Mouse (Mus musculus) right cerebral cortex, postnatal 14 days (tissue): ENCODE results near the gene Tbc1d16.
"Not testable (repeated sequence)": the region's sequence is repeated elsewhere in the genome, so short reads cannot be mapped to it uniquely, and the experiment has no call there.

Experiments
- DNase-seq: peaks from one replicate; pipeline ENCODE4 v3.0.0; 2022

Gene Tbc1d16

DNA sequence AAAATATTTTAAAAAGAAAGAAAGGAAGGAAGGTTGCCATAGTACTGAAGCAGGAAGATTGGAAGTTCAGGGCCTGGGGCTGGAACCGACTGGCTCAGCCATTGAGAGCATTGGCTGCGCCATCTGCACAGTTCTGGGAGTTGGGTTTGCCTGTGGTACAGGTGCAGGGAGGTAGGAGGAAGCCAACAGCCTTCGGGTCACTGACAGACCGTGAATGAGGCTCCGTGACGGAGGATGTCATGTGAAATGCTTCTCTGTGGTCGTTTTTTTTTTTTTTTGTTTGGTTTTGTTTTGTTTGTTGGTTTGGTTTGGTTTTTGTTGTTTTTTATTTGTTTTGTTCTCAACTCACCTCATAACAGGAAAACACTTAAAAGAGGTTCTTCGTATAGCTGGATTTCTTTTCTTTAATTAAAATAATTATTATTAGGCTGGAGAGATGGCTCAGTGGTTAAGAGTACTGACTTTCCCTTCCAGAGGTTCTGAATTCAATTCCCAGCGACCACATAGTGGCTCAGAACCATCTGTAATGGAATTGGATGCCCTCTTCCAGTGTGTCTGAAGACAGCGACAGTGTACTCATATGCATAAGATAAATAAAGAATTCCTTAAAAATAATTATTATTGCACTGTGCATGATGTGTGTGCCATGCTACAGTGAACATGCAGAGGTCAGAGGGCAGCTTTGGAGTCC is 119.6 kb downstream of the Tbc1d16 start:
- no peak for DNase-seq

DNA sequence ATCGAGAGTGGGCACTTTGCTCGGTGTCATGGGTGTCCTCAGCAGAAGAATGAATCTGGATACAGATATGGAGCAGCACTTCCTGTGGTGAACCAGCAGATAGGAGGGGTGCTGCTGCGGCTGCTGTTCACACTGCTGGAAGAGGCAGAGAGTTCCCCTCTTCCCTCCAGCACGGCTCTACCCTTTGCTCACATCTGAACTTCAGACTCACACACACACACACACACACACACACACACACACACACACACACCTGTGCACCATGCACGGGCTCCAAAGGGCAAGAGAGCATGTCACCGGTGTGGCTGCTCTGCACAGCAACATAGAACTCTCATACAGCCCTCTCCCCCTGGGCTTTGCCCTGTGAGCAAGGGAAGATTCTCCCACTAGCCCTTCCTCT is 122.0 kb downstream of the Tbc1d16 start:
- no peak for DNase-seq

- no peak for DNase-seq
Measured at GRCm38 (mm10) chr11:119105748-119106147, 122.6 kb downstream of the Tbc1d16 start.

GRCm38 (mm10) chr11:119105071-119105609 is 123.2 kb downstream of the Tbc1d16 start:
- no peak for DNase-seq

GRCm38 (mm10) chr11:119103991-119104390 is 124.3 kb downstream of the Tbc1d16 start:
- no peak for DNase-seq

DNA sequence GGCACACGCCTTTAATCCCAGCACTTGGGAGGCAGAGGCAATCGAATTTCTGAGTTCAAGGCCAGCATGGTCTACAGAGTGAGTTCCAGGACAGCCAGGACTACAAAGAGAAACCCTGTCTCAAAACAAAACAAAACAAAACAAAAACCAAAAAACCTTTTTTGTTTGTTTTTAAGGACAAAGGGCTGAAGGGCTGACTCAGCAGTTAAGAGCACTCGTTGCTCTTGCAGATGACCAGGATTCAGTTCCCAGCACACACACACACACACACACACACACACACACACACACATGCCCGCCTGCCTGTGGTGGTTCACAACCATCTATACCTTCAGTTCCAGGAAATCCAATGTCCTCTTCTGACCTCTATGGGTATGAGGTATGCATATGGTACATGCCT is 127.9 kb downstream of the Tbc1d16 start:
- not testable (repeated sequence) for DNase-seq

- DNase-seq: no peak
Measured at GRCm38 (mm10) chr11:119098202-119098601, 130.1 kb downstream of the Tbc1d16 start.

- no peak for DNase-seq
Measured at GRCm38 (mm10) chr11:119095441-119095840, 132.9 kb downstream of the Tbc1d16 start.

DNA sequence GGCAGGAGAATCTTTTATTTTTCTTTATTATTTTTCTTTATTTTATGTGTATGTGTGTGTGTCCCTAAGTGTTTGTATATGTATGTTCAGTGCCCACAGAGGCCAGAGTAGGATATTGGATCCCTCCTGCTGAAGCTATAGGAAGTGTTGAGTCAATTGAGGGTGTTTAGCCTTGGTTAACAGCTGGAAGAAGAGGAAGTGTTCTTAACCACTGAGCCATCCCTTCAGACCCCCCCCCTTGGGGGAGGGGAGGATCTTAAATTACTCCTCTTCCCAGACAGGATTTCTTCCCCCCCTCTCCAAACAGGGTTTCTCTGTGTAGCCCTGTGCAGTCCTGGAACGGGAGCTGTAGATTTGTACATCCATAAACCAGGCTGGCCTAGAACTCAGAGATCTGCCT is 135.0 kb downstream of the Tbc1d16 start:
- DNase-seq: no peak
